Mouse (Mus musculus): Measurements from ENCODE around the gene Zswim2. TPM values are rescaled to one million over a fixed set of nuclear protein-coding genes. Genes with fewer than 3 reads are reported as not detected.
"Not testable (repeated sequence)": the region's sequence is repeated elsewhere in the genome, so short reads cannot be mapped to it uniquely, and the experiment has no call there.

Zswim2 gene
- polyA plus RNA-seq (2015; fragmentation: Nextera tagmentation; extraction: Ambion mirVana) = not detected in 2 replicates

- 0 out of 2 replicates have a peak within 1 kb of the TSS, but pooled peaks have one; percentile 10 for H3K27ac ChIP-seq (replicated peaks)
- H3K4me3 ChIP-seq = peak within 1 kb of the TSS; percentile 24
Measured at GRCm38 (mm10) chr2:83940931-83941361, at the start of gene Zswim2. Zswim2 (minus strand) TSS chr2:83941228.

DNA sequence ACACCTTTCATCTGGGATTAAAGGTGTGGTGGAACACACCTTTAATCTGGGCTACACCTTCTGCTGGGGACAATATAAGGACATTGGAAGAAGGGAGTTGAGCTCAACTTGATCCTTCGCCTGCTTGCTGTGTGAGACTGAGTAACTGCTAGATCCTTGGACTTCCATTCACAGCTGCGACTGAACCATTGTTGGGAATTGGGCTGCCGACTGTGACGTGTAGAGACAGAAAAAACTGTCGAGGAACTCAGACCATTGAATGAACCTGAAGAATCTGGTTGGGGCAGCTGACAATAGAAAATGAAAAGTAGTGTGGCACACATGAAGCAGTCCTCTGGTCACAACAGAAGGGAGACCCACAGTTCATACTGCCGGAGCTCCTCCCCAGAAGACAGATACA, 49.2 kb upstream of the Zswim2 start, which contains the start of gene Gm13691:
Gene Gm13691, plus strand, starts transcription at position 301 of the 400 bp plus-strand sequence.
- H3K9me3 ChIP-seq; H3K9ac ChIP-seq; H3K4me3 ChIP-seq; H3K27ac ChIP-seq (replicated peaks); H3K36me3 ChIP-seq; H3K4me1 ChIP-seq (replicated peaks); H3K27me3 ChIP-seq; ATAC-seq (ENCODE audit: low read depth); H3K4me2 ChIP-seq: not testable (repeated sequence)
- no CpG with 5 or more reads among the region's 6 CpGs for WGBS

More at GRCm38 (mm10) chr2:83940931-83941361, at the start of gene Zswim2:
- Histone ChIP-seq H3K4me2 (peak within 1 kb of the TSS; percentile 50), H3K4me1 (replicated peaks) (peaks cover 10% of the 10 kb centered on the region), H3K9me3 (no peaks in the 10 kb centered on the region), H3K27me3 (no peaks in the 10 kb centered on the region), H3K9ac (0 out of 2 replicates have a peak within 1 kb of the TSS, but pooled peaks have one; percentile 2), H3K36me3 (no peaks in the 10 kb centered on the region)
- peak; percentile 99 for ATAC-seq (ENCODE audit: low read depth)
- under 1% methylated on average over 20 of the region's 20 CpGs for WGBS

DNA sequence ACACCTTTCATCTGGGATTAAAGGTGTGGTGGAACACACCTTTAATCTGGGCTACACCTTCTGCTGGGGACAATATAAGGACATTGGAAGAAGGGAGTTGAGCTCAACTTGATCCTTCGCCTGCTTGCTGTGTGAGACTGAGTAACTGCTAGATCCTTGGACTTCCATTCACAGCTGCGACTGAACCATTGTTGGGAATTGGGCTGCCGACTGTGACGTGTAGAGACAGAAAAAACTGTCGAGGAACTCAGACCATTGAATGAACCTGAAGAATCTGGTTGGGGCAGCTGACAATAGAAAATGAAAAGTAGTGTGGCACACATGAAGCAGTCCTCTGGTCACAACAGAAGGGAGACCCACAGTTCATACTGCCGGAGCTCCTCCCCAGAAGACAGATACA, 43.4 kb upstream of the Zswim2 start, which contains the start of gene Gm13697:
Gene Gm13697, plus strand, starts transcription at position 301 of the 400 bp plus-strand sequence.
- H3K4me3 ChIP-seq; H3K4me1 ChIP-seq (replicated peaks); ATAC-seq (ENCODE audit: low read depth); H3K27ac ChIP-seq (replicated peaks); H3K27me3 ChIP-seq; H3K9me3 ChIP-seq; H3K4me2 ChIP-seq; H3K36me3 ChIP-seq; H3K9ac ChIP-seq: not testable (repeated sequence)
- WGBS = no CpG with 5 or more reads among the region's 6 CpGs

DNA sequence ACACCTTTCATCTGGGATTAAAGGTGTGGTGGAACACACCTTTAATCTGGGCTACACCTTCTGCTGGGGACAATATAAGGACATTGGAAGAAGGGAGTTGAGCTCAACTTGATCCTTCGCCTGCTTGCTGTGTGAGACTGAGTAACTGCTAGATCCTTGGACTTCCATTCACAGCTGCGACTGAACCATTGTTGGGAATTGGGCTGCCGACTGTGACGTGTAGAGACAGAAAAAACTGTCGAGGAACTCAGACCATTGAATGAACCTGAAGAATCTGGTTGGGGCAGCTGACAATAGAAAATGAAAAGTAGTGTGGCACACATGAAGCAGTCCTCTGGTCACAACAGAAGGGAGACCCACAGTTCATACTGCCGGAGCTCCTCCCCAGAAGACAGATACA, 37.6 kb upstream of the Zswim2 start, which contains the start of gene Gm13694:
Gene Gm13694, plus strand, starts transcription at position 301 of the 400 bp plus-strand sequence.
- H3K36me3 ChIP-seq; H3K27ac ChIP-seq (replicated peaks); ATAC-seq (ENCODE audit: low read depth); H3K4me1 ChIP-seq (replicated peaks); H3K9me3 ChIP-seq; H3K4me3 ChIP-seq; H3K4me2 ChIP-seq; H3K9ac ChIP-seq; H3K27me3 ChIP-seq: not testable (repeated sequence)
- no CpG with 5 or more reads among the region's 6 CpGs for WGBS

DNA sequence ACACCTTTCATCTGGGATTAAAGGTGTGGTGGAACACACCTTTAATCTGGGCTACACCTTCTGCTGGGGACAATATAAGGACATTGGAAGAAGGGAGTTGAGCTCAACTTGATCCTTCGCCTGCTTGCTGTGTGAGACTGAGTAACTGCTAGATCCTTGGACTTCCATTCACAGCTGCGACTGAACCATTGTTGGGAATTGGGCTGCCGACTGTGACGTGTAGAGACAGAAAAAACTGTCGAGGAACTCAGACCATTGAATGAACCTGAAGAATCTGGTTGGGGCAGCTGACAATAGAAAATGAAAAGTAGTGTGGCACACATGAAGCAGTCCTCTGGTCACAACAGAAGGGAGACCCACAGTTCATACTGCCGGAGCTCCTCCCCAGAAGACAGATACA, 31.8 kb upstream of the Zswim2 start, which contains the start of gene Gm13696:
Gene Gm13696, plus strand, starts transcription at position 301 of the 400 bp plus-strand sequence.
- not testable (repeated sequence) for H3K9ac ChIP-seq; H3K9me3 ChIP-seq; H3K27me3 ChIP-seq; H3K36me3 ChIP-seq; H3K27ac ChIP-seq (replicated peaks); H3K4me1 ChIP-seq (replicated peaks); H3K4me3 ChIP-seq; H3K4me2 ChIP-seq; ATAC-seq (ENCODE audit: low read depth)
- WGBS = no CpG with 5 or more reads among the region's 6 CpGs

DNA sequence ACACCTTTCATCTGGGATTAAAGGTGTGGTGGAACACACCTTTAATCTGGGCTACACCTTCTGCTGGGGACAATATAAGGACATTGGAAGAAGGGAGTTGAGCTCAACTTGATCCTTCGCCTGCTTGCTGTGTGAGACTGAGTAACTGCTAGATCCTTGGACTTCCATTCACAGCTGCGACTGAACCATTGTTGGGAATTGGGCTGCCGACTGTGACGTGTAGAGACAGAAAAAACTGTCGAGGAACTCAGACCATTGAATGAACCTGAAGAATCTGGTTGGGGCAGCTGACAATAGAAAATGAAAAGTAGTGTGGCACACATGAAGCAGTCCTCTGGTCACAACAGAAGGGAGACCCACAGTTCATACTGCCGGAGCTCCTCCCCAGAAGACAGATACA, 26.0 kb upstream of the Zswim2 start, which contains the start of gene Gm13695:
Gene Gm13695, plus strand, starts transcription at position 301 of the 400 bp plus-strand sequence.
- H3K9me3 ChIP-seq; H3K9ac ChIP-seq; H3K27ac ChIP-seq (replicated peaks); H3K4me1 ChIP-seq (replicated peaks); H3K4me2 ChIP-seq; H3K27me3 ChIP-seq; H3K36me3 ChIP-seq; H3K4me3 ChIP-seq; ATAC-seq (ENCODE audit: low read depth): not testable (repeated sequence)
- no CpG with 5 or more reads among the region's 6 CpGs for WGBS

DNA sequence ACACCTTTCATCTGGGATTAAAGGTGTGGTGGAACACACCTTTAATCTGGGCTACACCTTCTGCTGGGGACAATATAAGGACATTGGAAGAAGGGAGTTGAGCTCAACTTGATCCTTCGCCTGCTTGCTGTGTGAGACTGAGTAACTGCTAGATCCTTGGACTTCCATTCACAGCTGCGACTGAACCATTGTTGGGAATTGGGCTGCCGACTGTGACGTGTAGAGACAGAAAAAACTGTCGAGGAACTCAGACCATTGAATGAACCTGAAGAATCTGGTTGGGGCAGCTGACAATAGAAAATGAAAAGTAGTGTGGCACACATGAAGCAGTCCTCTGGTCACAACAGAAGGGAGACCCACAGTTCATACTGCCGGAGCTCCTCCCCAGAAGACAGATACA, 20.2 kb upstream of the Zswim2 start, which contains the start of gene Gm13693:
Gene Gm13693, plus strand, starts transcription at position 301 of the 400 bp plus-strand sequence.
- H3K4me2 ChIP-seq; H3K27ac ChIP-seq (replicated peaks); ATAC-seq (ENCODE audit: low read depth); H3K4me1 ChIP-seq (replicated peaks); H3K4me3 ChIP-seq; H3K27me3 ChIP-seq; H3K9ac ChIP-seq; H3K9me3 ChIP-seq; H3K36me3 ChIP-seq: not testable (repeated sequence)
- no CpG with 5 or more reads among the region's 6 CpGs for WGBS

GRCm38 (mm10) chr2:83955393-83955792, 14.4 kb upstream of the Zswim2 start, which contains the start of gene Gm13698:
Gm13698 (plus strand) TSS chr2:83955693.
- no CpG with 5 or more reads among the region's 6 CpGs for WGBS
- H3K4me2 ChIP-seq; H3K27ac ChIP-seq (replicated peaks); H3K4me3 ChIP-seq; ATAC-seq (ENCODE audit: low read depth); H3K9me3 ChIP-seq; H3K4me1 ChIP-seq (replicated peaks); H3K36me3 ChIP-seq; H3K27me3 ChIP-seq; H3K9ac ChIP-seq: not testable (repeated sequence)

GRCm38 (mm10) chr2:83941792-83942191, 764 bp upstream of the Zswim2 start:
- no peaks in the 10 kb centered on the region for H3K9me3 ChIP-seq
- ATAC-seq (ENCODE audit: low read depth) = no peak
- H3K4me2 ChIP-seq = no peak overlapping the region; the same call in 1 of the 2 replicates
- 74% methylated on average over 4 of the region's 4 CpGs for whole genome bisulfite sequencing
- no peaks in the 10 kb centered on the region for H3K36me3 ChIP-seq
- no peak overlapping the region for H3K27ac ChIP-seq (replicated peaks)
- no peaks in the 10 kb centered on the region for H3K27me3 ChIP-seq
- H3K9ac ChIP-seq = no peak overlapping the region
- peaks cover 10% of the 10 kb centered on the region for H3K4me1 ChIP-seq (replicated peaks)
- H3K4me3 ChIP-seq = no peak overlapping the region

GRCm38 (mm10) chr2:83941378-83941777, 350 bp upstream of the Zswim2 start:
- peaks cover 10% of the 10 kb centered on the region for H3K4me1 ChIP-seq (replicated peaks)
- no peak overlapping the region for H3K9ac ChIP-seq
- H3K27me3 ChIP-seq = no peaks in the 10 kb centered on the region
- H3K4me2 ChIP-seq = peak overlapping the region; percentile 50
- peak; percentile 75 for ATAC-seq (ENCODE audit: low read depth)
- no peaks in the 10 kb centered on the region for H3K36me3 ChIP-seq
- H3K27ac ChIP-seq (replicated peaks) = 0 out of 2 replicates have a peak overlapping the region, but pooled peaks have one; percentile 10
- H3K4me3 ChIP-seq = peak overlapping the region; percentile 24
- H3K9me3 ChIP-seq = no peaks in the 10 kb centered on the region
- 46% methylated on average over 3 of the region's 3 CpGs for WGBS

DNA sequence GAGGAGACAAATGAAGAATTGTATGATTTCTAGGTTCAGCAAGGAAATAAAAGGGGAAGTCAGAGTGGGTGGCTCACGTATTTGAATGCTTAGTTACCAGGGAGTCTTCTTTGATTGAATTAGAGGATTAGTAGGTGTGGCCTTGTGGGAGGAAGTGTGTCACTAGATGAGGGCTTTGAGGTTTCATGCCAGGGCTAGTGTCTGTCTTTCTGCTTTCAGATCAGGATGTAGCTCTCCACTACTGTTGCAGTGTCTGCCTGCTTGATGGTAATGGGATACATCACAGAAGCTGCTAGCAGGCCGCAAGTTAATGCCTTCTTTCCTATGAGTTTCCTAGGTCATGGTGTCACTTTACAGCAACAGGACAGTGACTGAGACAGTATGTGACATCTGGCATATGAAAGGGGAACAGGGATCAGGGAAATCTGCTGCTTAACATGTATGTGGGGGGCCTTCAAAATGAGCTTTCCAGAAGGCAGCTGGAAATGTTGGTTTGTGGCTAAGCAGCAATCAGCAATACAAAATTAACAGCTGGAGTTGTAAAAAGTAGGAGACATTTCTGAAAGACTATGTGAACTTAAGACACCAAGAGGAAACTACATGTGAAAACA, 11.4 kb downstream of the Zswim2 start:
- Histone ChIP-seq H3K27me3 (no peaks in the 10 kb centered on the region), H3K36me3 (no peaks in the 10 kb centered on the region), H3K9ac (no peak overlapping the region), H3K4me3 (no peak overlapping the region), H3K4me1 (replicated peaks) (no peaks in the 10 kb centered on the region), H3K27ac (replicated peaks) (no peak overlapping the region), H3K9me3 (no peaks in the 10 kb centered on the region), H3K4me2 (no peak overlapping the region)
- 61% methylated on average over 2 of the region's 2 CpGs for WGBS
- no peak for ATAC-seq (ENCODE audit: low read depth)

DNA sequence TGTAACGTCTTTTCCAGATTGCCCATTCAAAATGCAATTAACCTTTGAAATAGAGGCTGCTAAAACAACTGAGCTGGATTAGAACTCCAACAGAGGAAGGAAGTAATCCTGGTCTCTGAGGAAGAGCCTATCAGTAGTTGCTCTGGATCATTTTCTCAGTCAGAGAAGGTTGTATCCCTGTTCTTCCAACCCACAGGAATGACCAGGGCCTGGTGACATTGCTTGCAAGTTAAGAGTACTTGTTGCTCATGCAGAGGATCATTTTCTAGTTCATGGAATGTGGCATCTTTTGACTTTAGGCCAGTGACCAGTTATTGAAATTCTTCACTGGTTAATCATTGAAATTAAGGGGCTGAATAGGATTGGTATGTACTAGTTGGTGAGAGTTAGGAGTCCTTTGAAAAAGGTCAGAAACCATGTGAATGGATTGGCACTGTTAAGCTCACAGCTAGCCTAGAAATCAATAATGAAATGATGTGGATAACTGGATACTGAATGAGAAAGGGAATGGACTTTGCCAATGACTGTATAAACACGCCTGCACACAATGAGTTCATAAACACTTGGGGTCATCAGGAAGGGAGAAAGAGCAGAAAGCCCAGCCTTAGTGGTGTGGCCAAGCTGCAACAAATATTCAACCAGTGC, 39.0 kb downstream of the Zswim2 start:
- WGBS = 71% methylated on average over 2 of the region's 2 CpGs
- H3K27me3 ChIP-seq = no peaks in the 10 kb centered on the region
- H3K36me3 ChIP-seq = no peaks in the 10 kb centered on the region
- no peaks in the 10 kb centered on the region for H3K9me3 ChIP-seq
- no peak overlapping the region for H3K9ac ChIP-seq
- no peak for ATAC-seq (ENCODE audit: low read depth)
- H3K4me2 ChIP-seq = no peak overlapping the region
- no peak overlapping the region for H3K27ac ChIP-seq (replicated peaks)
- H3K4me3 ChIP-seq = no peak overlapping the region
- H3K4me1 ChIP-seq (replicated peaks) = no peaks in the 10 kb centered on the region

Data from neural tube, embryonic 13.5 days (tissue).